In the genomic region with DNA sequence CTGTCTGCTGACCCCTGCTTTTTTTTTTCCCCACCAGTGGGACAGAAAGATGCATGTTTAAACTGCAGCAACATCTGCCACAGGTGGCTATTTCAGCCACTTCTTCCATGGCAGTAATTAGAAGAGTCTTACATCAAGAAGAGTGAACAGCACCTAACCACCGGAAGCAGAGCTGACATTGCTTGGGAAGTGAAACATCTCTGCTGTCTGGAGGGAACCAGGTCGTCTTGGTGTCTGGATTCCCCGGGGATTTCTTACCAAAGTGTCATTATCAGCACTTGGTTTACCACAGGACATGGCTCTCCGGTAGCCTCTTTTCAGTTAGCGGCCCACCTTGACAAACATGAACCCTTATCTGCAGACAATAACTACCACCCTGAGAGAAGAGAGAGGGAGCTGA, we compare ENCODE assay signal across 32 mouse cellular contexts. TPM values are rescaled to one million over a fixed set of nuclear protein-coding genes. Genes with fewer than 3 reads are reported as not detected.
"Had no signal": no experiment of that assay in that cellular context is flagged by ENCODE, and none has a peak within 500 bp of the region (broad histone marks: within the 10 kb centered on the region; RNA-seq: fewer than 3 reads in every experiment).

No protein-coding gene starts in this region.

- H3K4me3 ChIP-seq: limb, embryonic 10.5 days; limb, embryonic 13.5 days; liver, embryonic 12.5 days; liver, embryonic 15.5 days; lung, embryonic 15.5 days; midbrain, embryonic 12.5 days; midbrain, embryonic 15.5 days; neural tube, embryonic 12.5 days; neural tube, embryonic 15.5 days had no signal

- ATAC-seq: intestine, embryonic 16.5 days; liver, embryonic 12.5 days; midbrain, embryonic 15.5 days had no signal

- H3K27me3 ChIP-seq: limb, embryonic 13.5 days; liver, embryonic 12.5 days; liver, embryonic 15.5 days; lung, embryonic 15.5 days; midbrain, embryonic 12.5 days; midbrain, embryonic 15.5 days; neural tube, embryonic 12.5 days; neural tube, embryonic 15.5 days had no signal

- H3K4me1 ChIP-seq: limb, embryonic 10.5 days; limb, embryonic 13.5 days; liver, embryonic 12.5 days; liver, embryonic 15.5 days; lung, embryonic 15.5 days; midbrain, embryonic 12.5 days; midbrain, embryonic 15.5 days; neural tube, embryonic 12.5 days; neural tube, embryonic 15.5 days had no signal

- DNase-seq: kidney, adult 18-20 months; kidney, adult 9 months; kidney, postnatal 14 days; kidney, postnatal 4 days; liver; lung, adult 18-20 months; lung, postnatal 14 days; retina, postnatal 1 day; right cerebral cortex, postnatal 25 days; thymus, adult 2 months; thymus, postnatal 14 days; thymus, postnatal 4 days had no signal

- H3K4me2 ChIP-seq: limb, embryonic 13.5 days; liver, embryonic 12.5 days; liver, embryonic 15.5 days; lung, embryonic 15.5 days; midbrain, embryonic 12.5 days; midbrain, embryonic 15.5 days; neural tube, embryonic 12.5 days; neural tube, embryonic 15.5 days had no signal

- H3K9ac ChIP-seq: limb, embryonic 13.5 days; liver, embryonic 12.5 days; liver, embryonic 15.5 days; lung, embryonic 15.5 days; midbrain, embryonic 12.5 days; midbrain, embryonic 15.5 days; neural tube, embryonic 12.5 days; neural tube, embryonic 15.5 days had no signal

- H3K36me3 ChIP-seq: limb, embryonic 10.5 days; limb, embryonic 13.5 days; liver, embryonic 12.5 days; liver, embryonic 15.5 days; lung, embryonic 15.5 days; midbrain, embryonic 12.5 days; midbrain, embryonic 15.5 days; neural tube, embryonic 12.5 days; neural tube, embryonic 15.5 days had no signal

- H3K27ac ChIP-seq: limb, embryonic 10.5 days; limb, embryonic 13.5 days; liver, embryonic 12.5 days; liver, embryonic 15.5 days; lung, embryonic 15.5 days; macrophage; midbrain, embryonic 12.5 days; midbrain, embryonic 15.5 days; neural tube, embryonic 12.5 days; neural tube, embryonic 15.5 days; stomach, postnatal 0 days had no signal

- H3K9me3 ChIP-seq: limb, embryonic 10.5 days; limb, embryonic 13.5 days; liver, embryonic 12.5 days; liver, embryonic 15.5 days; lung, embryonic 15.5 days; midbrain, embryonic 12.5 days; midbrain, embryonic 15.5 days; neural tube, embryonic 12.5 days; neural tube, embryonic 15.5 days had no signal

RNA-seq across cellular contexts. Expression of a gene that starts 38.2 kb away (rescaled TPM):
- total RNA-seq: layer of hippocampus, adult 18-20 months; layer of hippocampus, postnatal 14 days; left cerebral cortex, adult 8-10 months; left cerebral cortex, postnatal 14 days had no signal
- polyA plus RNA-seq: intestine, embryonic 16.5 days; kidney, embryonic 16.5 days; limb, embryonic 10.5 days; limb, embryonic 13.5 days; liver, embryonic 12.5 days; liver, embryonic 15.5 days; macrophage; midbrain, embryonic 12.5 days; midbrain, embryonic 15.5 days; neural tube, embryonic 12.5 days; neural tube, embryonic 15.5 days; stomach, embryonic 14.5 days; stomach, postnatal 0 days; thymus, adult 2 months had no signal

RNA-seq across cellular contexts. Expression of a gene that starts 52.4 kb away (rescaled TPM):
- total RNA-seq: megakaryocyte, adult 5-6 weeks had no signal
- polyA plus RNA-seq: macrophage; midbrain, embryonic 12.5 days; neural tube, embryonic 12.5 days; small intestine, adult 2 months had no signal
